Mouse (Mus musculus) left cerebral cortex, postnatal 36 days (tissue): ENCODE results near the gene Ehbp1. TPM values are rescaled to one million over a fixed set of nuclear protein-coding genes. Genes with fewer than 3 reads are reported as not detected.

ENCODE experiments used
- DNase-seq, 2 experiments: peaks; one replicate each; pipeline ENCODE4 v3.0.0; 2021 to 2022; ENCODE audit warnings: low spot score in 2 of 2, mixed read lengths in 1 of 2
- intact Hi-C: fragments of 180-260 bp; cut with DNase I; formaldehyde crosslinking; loops from one replicate; pipeline ENCODE4 v1.15.1; 2025
- total RNA-seq, 2 experiments: library from RNA; stranded (reverse); gene quantifications; 2 replicates each; pipeline ENCODE4 v1.2.3; 2021

The Ehbp1 gene
- total RNA-seq, 2 experiments from 2014 or later = 50.5 to 57.5 TPM

DNA sequence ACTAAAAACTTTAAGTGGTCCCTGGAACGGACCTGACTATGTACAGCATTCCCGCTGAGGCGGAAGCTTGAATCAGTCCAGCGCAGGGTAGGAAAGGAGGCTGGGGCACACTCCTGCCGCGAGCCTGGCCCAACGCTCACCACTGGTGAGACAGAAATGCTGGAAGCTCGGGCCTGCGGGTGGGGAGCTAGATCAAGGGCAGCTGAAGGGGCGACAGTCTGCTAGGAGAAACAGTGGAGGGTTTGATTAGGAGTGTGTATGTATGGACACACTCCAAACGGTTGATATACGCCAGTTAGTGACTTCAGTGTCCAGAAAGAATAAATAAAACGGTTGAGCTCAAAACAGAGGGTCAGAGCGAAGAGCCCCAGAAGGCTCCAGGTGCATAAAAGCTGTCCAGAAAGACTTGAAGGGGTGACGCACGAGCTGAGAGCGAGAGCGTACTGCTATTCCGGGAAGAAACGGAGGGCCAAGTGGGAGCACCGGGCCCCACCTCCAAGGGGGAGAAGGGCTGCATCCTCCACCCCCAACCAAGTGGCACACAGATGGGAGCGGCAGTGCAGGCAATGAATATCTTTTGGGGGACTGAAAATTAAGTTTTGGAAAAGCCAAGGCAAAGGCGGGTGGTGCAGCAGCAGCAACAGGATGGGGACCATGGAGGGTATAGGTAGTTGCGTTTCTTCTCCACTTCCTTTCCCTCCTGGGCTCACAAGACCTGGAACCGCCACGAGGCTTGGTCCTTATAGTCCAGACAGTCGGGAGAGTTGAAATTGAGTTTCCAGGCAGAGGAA is 346.4 kb downstream of the Ehbp1 start:
- peak; percentile 14 to 17 for DNase-seq
- intact Hi-C loops = no loop called here

DNA sequence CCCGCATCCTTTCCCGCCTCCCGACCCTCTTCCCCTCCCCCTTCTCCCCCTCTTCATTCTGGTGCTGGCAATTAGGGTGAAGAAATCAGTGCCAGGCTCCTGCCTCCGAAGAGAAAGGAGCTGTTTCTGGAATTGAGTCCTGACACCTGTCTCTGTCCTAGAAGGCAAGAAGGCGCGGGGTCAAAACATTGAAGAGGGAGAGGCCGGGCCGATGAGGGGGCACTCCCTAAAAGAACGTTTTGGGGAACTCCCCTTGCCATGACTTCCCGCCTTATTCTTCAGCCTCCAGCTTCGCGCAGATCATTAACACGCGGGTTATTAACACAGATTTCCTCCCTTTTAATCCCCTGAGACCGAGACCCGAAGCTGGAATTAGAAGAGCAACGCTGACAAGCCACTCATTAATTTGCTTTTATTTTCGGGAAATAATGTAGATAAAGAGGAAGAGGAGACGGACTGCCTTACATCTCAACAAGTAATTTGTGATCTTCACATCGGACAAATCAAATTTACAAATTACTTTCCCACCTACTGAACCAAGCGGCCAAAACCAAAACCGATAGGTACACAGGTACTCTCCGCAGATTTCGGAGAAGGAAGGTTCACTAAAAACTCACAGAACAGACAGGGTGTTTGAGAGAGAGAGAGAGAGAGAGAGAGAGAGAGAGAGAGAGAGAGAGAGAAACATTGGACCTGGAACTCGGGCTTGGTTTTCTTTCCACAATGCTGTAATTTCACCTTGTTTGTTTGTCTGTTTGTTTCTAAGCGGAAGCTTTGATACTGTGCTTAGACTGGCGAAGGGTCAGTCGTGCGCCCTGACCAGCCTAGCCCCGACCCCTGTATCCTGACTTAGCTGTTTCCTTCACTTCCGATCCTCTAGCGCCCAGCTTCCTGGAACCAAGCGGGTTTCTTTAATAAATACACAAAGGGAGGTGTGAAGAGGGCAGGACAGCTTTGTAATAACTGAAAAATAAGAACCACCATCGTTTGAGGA is 347.4 kb downstream of the Ehbp1 start:
- DNase-seq = peak in 1 of 2 experiments; percentile 5
- intact Hi-C loops = no loop called here

DNA sequence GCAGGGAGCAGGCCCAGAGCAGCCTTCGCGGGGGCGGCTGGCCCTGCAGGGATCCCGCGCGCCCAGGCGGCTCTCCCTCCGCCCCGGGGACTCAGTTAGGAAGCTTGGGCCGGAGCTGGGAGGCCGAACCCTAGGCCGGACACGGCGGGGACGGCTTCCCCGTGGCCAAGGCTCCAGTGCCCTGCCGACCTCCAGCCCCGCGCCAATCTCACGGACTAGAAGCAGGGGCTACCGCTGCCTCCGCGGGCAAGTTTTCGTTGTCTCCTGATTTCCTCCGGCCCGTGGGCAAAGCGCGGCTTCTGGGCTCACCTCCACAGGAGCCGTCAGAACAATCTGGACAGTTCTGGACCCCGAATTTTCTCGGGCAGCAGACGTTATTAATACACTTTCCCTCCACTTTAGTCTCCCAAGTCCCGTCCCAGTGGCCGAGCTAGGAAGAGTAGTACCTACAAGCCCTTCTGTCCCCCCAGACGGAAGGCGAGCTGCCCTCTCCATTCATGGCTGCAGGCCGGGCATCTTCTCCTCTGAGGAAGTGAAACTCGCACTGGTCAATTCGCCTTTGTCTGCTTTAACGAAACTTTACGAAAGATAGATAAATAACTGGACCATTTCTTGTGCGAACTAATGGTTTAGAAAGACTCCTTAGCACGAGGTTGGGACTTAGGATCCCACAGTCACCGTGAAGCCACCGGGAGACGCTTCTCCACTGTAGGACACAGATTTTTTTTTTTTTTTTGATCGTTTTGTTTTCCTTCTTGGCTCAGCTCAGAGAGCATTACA is 348.3 kb downstream of the Ehbp1 start:
- peak; percentile 28 to 46 for DNase-seq
- intact Hi-C loops = no loop called here

DNA sequence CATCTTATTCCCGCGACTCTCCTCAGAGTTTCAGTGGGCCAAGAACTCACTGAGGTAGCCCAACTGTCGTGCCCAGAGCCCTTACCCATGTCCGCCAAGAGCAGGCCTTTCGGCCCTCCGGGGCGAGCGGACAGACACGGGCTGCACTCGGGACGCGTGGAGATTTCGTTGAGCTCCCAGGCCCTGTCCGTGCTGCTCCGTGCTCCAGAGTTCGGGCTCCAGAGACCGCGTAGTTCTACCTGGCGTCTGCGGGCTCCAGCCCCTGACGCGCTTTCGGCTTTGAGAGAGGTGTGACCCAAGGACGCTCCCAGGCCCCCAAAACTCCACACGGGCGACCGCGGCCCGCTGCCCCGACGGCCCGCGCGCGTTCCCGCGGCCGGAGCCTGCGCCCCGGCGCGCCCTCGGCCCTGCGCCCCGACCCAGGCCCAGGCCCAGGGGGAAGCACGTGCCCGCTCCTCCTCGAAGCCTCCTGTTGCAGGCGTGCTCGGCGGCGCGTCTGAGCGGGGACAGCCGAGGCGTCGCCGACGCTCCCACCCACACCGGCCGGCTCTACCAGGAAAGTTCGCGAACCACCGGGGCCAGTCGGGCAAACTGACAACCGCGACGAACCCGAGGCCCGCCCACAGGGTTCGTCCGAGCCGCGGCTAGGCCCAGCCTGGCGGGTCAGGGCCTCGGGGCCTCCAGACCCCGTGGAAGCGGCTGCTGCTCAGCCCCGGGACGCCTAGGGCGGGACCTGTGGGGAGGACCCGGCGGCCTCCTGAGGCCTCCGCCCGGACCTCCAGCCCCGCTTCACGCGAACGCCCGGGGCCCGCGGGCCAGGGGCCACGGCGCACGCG is 349.1 kb downstream of the Ehbp1 start:
- intact Hi-C loops = no loop called here
- DNase-seq = peak in 1 of 2 experiments; percentile 4

DNA sequence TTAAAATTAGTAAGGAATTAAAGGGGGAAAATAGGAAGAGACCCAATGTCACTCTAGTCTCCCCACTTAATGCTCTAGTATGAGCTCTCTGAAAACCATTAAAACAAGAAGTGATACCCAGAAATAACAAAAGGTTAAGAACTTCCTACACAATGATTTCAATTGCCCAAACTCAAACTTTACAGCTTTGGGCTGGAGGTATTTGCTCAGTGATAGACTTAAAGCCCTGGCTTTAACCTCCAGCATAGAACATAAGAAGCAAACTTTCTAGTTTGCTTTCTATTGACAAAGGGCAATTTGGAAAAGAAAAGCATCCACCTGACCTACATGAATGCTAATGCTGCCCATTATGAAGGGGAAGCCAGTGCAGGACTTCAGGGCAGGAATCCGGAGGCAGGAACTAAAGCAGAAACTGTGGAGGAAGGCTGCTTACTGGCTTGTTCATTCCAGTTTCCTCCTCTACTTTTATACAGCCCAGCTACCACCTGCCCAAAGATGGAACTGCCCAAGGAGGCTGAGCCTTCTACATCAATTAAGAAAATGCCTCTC is 353.6 kb downstream of the Ehbp1 start:
- no peak for DNase-seq
- intact Hi-C loops = no loop called here

DNA sequence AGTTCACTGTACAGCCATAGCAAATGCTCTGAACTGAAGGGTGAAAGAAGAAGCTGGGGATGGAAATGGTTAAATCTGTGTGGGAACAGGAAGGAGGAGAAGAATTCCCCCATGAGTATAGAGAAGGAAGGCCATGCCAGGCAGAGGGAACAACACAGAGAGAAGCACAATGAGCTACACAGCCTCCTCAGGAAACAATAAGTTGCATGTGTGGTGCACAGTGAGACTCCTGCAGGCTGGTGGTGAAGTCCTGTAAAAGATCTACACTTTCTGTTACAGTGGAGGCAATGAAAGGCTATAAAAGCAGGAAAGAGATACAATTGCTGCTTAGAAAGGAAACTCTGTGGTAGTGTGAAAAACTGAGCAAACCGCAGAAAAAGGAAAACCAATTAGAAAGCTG is 357.0 kb downstream of the Ehbp1 start:
- intact Hi-C loops = no loop called here
- no peak for DNase-seq

DNA sequence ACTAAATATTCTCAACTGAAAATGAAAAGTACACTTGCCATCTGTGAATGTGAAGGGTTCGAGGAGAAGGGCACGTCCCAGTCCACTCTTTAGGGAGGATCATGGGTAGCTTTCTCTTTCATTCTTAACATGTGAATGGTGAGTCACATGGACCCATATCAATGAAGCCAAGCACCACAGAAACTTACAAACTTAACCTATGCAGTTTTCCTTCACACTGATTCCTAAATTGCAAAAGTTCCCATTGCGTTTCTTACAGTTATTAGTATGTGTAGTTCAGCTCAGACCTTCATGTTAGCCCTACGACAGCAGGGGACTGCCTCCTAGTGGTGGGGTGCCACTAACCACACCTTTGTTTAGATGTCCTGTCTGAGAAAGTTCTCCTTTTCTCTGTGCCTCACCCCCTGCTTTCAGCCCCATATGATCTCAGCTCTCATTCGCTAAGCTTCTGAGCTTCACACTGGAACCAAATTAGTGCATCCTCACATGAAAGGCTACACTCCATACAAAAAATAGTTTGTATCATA is 368.0 kb downstream of the Ehbp1 start:
- no peak for DNase-seq
- intact Hi-C loops = no loop called here

DNA sequence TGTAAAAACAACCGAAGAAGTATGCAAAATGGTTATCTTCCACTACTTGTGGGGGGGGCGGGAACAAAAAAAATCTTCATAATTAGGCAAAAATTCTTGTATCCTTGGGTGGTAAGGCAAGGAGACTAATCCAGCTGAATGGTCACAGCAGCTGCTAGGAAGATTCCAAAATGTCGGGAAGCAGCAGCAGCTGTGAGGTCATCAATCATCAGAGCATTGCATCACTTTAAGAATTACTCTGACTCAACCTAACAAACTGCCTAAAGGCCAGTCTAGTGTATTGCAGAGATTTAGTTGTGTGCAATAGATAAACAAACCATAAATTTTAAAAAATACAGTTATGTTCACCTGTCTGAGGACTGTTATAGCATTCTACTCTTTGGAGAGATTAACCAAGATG is 368.5 kb downstream of the Ehbp1 start:
- no peak for DNase-seq
- intact Hi-C loops = no loop called here

DNA sequence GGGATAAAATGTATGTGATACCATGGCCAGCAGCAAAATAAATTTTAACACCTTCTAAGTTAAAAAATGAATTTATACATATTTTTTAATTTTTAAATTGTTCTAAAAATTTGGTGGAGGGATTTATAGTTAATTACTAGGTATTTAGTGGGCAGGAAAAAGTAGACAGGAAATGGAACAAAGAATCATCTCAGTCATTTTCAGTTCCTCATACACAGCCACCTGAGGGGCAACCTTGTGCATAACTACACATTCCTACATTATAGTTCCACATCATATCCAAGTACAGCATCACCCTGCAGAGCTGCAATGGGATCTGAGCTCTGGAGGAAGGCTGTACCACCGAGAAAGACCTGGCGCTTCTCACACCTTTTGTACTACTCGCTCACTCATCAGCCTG is 373.2 kb downstream of the Ehbp1 start:
- intact Hi-C loops = no loop called here
- no peak for DNase-seq

Other genes with a start within 250 kb of the Ehbp1 start
- 1 to 10 TPM; 6.6 to 6.7 TPM for gene Tmem17, start 169.8 kb upstream of the Ehbp1 start, total RNA-seq